Mouse (Mus musculus): ENCODE measurements at regions not wholly inside any gene's neighbourhood (a gene's known extent, or its start where the extent isn't known, plus 50 kb on each side); places are given as distances from the start of the nearest gene placed in this dataset.

DNA sequence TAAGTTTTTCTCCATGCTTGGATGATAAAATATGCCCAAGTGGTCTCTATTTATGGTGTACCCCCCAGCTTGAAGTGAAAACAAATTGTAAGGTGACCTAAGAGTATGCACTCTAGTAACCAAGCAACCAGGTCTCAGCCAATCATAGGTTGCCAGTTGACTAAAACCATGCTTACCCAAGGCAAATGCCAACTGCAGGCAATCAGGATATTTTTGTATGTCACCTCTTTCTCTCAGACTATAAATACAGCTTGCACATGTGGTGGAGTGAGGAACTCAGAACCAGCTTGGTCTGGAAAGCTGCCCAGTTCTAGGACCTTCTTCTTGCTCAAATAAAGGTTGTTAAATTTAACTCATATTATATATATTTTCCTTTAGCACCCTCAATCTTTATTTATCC is 476.0 kb upstream of the Gm26657 start:
- no peak for DNase-seq (ENCODE audit: low read depth)

DNA sequence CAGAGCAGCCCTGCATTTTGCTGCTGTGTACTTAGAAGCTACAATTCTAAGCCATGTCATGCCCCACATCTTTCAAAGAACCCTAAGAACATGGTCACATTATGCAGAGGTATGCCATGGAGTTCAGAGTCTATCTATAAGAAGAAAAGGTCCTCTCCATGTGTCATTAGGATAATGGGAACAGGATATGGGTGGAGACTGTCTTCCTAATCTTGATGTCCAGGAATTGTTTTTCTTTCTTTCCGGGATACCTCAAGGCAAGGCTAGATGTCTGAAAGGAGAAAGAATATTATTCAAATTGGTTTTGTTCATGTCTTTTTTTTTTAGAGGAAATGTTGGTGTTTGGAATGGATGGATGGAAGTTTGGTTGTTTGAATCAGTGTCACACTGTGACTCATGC is 477.3 kb upstream of the Gm26657 start:
- DNase-seq (ENCODE audit: low read depth): no peak

DNA sequence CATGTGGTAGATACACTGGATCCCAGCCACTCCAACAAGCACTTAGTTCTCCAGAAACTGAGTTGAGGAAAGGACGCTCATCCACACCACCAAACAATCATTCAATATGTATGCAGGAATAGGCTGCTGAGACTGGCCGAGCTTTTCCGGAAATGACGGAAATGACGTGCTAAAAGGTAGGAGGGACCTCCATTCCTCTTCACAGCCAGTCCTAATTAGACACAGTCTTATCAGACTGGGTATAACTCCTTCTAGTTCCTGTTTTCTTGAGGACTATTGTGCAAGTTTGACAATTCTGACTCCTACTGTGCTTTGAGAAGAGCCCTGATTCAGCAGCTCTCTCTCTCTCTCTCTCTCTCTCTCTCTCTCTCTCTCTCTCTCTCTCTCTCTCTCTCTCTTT is 477.9 kb upstream of the Gm26657 start:
- DNase-seq (ENCODE audit: low read depth): no peak

DNA sequence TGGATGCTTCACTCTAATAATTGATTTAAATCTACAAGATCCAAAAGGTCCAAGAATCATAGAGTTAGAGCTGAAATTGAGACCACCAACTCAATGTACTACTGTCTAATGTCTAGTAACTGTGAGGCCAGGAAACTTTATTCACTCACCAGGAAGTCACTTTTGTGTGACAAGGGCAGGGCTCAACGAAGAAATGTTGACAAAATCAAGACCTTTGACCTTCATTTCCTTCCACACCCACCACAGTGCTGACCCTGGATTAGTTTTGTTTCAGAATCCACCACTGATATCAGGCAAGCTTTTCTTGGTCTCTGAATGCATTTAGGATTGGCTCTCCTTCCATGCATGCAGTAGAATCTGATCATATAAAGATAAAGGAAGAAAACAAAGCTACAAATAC is 487.5 kb upstream of the Gm26657 start:
- DNase-seq (ENCODE audit: low read depth): no peak

DNA sequence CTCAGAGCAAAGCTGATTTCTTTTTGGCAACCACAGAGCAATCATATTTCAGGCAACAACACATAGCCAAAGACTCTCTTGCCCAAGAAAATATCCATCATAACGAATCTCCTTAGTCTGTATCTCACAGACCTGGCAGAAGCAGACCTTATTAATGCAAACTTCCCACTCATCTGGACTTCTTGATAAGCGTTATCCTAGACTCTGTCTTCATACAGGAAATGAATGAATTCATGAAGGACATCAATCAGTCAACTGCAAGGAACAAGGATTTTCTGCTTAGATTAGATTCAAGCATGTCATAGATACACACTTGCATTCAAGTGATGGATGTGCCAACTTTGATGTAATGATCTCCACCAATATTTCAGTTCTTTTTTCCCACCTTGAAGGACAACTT is 488.1 kb upstream of the Gm26657 start:
- no peak for DNase-seq (ENCODE audit: low read depth)

DNA sequence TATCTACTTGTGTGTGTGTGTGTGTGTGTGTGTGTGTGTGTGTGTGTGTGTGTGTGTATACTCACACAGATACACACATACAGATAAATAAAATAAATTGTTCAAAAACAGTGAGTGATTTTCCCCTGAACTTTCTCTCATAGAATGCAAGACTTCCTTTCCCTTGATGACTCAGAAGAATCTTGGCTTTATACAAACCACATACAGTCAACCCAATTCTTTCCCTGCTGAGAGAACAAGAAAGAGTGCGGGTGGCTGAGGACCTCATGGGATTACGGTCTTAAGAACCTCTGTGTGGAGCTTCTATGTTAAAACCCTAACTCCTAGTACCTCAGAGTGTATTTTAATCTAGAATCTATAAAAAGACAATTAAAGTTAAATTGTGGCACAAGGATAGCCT is 489.3 kb upstream of the Gm26657 start:
- no peak for DNase-seq (ENCODE audit: low read depth)

DNA sequence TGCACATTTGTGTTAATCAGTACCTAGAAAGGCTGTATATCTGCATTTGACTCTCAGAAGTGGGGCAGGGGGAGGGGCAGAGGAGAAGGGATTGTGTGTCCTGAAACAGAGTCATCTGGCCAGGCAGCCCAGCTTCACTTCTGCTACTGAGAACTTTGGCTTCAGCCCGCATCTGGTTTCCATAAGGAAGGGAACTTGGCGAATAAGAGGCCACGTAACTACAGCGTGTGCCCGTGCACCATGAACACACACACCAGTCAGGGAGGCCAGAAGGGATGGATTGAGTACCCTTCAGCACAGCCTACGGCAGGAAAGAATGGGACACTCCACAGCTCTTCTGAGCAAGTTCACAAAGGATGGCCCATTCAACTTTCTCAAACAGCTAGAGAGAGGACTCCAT is 496.0 kb upstream of the Gm26657 start:
- no peak for DNase-seq (ENCODE audit: low read depth)

DNA sequence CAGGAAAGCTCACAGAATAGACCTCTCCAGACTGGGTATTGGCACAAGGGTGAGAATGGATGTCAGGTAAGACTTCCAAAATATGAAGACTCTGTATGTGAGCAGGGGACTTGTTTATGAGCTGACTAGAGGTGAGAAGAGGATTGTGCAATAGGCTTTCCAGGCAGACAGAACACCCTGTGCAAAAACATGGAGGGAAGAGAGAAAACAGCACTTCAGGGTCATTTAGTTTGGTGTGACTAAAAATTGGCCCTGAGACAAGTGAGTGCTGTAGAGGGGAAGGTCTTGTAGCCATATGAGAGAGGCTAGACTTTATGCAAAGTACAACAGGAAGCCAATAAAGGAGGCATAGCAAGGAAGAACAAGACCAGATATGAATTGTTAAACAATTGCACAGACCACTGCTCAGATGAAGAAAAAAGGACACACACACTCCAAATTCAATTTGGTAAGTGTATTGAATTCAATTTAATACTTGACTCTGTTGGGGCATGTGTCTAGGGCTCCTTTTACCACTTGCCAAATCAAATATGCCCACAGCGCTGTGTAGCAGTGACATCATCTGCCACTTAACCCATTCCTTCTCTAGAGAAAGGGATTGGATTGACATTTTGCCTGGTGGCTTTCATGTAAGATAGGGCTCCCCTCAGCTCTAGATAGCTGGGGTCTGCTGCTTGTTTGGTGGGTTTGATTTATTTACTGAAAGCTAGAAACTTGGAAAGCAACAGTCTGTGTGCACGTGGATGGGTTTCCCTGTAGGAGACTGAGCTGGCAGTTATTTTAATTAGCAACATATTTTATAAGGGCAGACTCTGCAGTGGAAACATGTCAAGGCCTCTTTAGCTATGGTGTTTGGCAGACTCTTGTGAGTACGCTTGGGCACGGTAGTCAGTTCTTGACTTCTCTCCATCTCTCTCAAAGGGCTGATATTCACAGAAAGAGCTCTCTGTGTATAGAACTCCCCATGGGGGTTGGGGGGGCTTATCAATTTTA is 501.1 kb upstream of the Gm26657 start:
- DNase-seq (ENCODE audit: low read depth): no peak

DNA sequence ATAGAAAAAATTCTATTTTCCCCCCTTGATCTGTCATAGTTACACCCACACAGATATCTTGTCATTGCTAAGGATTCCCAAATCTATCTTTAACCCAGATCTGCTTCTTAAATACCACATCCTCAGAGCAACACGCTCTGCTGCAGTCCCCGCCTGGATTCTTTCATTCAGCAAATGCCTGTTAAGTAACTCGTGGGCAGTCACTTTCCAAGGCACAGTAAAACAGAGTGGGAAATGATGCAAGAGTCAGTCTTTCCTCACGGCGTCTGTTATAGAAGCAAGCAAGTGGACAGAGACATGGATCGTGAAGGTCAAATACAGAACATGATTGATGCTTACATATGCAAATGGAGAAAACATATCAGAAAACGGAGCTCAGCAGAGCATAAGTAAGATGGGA is 508.5 kb upstream of the Gm26657 start:
- no peak for DNase-seq (ENCODE audit: low read depth)

DNA sequence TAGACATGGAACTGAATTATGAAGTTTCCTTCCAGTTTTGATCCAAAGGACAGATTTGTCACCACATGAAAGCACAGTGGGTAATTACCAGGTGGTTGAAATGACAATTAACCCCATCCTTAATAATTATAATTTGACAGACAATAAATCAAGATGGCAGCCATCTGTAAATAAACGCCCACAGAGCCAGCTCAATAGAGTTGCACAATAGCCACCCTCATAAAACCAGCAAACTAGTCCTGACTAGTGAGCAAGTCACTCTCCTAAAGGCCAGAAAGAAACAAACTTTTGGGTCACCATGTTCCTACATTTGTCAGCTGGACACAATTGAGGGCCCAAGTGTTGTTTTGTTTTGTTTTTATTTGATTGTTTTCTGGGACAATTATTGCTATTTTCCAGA is 509.4 kb upstream of the Gm26657 start:
- no peak for DNase-seq (ENCODE audit: low read depth)

DNA sequence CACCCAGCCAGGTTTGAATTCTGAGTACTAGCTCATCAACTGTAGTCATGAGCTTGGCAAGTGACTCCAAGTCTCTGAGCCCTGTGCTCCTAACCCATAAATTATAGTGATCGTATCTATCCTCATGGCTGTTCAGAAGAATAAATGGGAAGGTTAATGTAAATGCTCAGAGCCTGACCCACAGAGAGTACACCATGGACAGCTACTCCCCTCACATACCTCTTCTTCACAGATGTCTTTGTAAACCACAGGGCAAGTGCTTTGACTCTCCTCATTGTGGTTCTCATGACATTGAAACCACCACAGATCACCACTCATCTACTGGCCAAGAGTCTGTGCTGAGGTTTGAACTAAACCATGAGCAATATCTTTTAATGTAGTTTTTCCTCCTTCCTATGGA is 513.4 kb upstream of the Gm26657 start:
- no peak for DNase-seq (ENCODE audit: low read depth)

DNA sequence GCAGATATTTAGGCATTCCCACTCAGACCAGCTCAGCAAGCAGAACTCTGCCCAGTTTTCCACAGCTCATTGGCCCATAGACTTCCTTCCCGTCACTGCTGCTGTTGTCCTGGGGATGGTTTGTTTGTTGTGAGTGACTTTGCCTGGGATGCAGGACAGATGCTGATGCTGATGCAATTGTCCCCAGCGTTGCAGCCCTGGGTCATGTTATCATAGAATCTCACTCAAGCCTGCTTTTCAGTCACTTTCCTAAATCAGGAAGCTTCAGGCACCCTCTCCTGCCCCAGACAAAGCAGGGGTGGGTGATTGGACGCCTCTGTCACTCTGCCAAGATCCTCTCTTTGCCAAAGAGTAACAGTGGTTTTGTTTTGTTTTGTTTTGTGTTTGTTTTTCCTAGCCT is 515.3 kb upstream of the Gm26657 start:
- no peak for DNase-seq (ENCODE audit: low read depth)

DNA sequence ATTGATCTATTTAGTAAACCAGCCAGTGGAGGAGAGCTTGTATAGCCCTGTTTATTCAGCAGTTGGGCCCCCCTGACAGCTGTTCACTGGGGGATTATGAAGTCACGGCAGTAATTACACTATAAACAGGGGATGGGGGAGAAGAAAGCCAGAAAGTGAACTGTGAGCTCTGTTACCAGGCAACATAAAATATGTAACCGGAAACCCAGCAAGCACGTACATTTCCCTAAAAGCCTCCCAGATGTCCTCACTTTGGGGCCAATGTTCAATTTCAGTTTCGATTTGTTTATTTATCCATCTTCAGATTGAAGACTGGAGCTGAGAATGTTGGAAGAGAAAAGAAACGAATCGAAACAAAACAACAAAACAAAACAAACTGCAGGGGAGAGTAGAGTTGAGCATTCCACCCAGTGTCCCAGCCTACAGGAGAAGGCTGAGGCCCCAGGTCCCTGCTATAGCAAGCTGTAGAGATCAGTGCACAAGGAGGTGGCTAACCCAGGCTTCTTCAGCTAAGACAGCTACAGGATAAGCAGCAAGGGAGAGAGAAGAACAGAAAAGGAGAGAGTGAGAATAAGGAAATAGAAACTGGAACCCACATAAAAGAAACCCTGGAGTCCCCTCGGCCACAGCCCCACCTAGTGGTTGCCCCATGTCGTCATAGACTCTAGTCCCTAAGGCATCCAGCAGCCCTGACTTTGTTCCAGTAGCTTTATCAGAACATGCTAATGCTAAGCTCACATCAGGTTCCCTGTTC is 517.7 kb upstream of the Gm26657 start:
- DNase-seq (ENCODE audit: low read depth): no peak

DNA sequence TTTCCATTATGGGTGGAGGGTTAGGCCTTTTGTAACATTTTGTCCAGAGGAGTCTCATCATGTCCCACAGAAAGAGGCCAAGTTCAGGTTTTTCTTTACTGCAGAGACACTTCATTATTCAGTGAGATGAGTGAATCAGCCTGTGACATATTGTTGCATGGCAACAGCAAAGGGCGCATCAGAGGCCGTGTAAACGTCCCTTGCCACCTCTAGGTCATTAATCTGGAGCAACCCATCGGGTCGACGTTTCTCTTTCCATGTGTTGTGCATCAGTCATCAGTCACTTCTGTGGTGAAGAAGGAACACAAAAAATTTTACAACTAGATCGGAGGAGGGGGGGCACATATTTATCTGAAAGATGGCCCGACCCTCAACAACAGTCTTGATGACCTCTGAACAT is 519.3 kb upstream of the Gm26657 start:
- no peak for DNase-seq (ENCODE audit: low read depth)

DNA sequence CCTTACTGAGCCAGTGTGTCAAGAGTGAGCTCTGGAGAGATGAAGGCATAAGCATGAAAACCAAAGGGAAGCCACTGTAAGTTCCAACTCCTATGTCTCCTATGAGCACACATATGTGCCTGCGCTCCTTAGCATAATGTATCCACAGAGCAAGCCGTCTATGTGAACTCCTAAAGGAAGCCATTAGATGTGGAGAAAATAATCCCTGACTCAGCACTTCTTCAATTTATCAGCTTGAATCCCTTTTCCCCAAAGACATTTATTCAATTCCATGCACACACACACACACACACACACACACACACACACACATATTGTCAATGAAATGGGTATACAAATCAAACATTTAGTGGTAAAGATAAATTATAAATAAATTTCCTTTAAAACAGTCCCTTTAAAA is 530.4 kb upstream of the Gm26657 start:
- no peak for DNase-seq (ENCODE audit: low read depth)

DNA sequence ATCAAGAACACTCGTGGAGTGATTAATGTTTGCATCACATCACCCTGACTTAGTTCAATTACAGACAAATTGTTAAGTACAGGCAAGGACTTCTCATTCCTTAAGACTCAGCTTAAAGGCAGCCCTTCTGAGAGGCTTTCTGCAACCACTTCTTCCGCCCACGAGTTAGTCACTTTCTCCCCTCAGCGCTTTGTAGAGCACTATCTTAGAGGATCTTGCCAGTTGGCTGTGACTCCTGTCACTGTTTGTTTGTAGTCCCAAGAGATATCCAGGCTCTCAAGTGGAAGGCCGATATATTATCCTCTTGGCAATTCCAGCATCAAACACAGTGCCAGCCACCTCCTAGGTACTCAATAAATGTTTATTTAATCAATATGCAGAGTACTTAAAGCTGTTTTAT is 532.1 kb upstream of the Gm26657 start:
- no peak for DNase-seq (ENCODE audit: low read depth)

DNA sequence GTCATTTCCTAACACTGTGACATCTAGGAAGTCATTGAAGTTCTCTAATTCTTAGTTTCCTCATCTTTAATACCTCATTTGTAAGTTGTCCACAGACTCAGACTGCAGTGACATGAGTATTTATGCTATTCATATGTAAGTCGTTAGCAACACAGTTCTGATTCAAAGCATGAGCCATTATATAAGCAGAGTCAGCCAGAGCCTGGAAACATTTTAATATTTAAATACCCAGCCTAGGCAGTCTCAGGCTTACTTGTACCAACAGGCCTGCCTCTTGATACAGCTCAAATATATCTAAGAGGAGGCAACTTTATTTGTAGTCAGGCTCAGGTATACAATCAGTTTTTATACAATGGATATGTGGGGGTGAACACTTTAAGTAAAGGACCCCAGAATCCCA is 534.8 kb upstream of the Gm26657 start:
- DNase-seq (ENCODE audit: low read depth): no peak

DNA sequence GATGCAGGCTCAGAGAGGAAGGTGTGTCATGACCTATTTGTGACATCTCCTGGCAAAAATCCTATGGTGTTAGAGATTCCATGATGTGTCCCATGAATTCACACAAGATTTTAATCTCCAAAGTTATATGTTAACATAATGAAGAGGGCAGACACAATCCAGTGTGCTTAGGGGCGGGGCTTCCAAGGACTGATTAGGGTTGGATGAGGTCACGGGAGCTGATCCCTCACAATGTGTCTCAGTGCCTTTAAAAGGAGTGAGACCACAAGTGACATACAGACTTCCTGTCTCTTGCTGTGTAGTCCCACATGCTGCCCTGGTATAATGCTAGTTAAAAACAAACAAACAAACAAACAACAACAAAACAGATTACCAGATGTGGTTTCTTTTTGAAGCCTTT is 546.5 kb upstream of the Gm26657 start:
- no peak for DNase-seq (ENCODE audit: low read depth)

DNA sequence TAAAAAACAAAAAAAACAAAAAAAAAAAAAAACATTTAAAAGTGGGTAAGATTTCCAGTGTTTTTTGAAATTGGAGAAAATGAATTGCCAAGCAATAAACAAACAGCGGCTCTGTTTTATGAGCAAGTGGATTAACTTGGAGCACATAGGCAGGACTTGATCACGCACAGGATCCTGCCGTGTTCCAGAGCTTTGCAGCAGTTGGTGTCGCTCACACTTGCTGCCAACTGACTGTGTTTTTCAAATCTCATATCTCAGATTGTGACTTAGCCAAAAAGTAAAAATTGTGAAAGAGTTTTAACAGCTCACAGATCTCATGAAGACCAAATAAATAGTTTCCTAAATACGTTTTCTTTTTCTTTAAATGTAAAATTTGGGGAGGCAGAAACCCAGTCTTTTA is 547.4 kb upstream of the Gm26657 start:
- DNase-seq (ENCODE audit: low read depth): no peak

DNA sequence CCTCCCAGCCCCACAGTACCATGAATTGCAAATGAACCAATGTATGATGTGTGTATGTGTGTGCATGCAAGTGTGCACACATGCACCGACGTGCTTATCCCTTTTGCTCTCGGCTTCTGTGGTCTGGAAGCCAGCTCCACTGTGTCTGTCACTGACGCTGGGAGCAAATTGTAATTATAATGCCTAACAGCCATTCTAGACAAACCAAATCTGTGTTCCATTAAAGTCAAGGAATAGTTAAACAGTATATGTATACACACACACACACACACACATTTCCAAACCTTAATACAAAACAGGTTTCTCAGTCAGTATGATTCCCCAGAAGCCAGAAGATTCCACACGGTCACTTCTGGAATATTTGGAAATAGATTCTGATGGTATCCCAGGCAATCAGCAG is 560.3 kb upstream of the Gm26657 start:
- no peak for DNase-seq (ENCODE audit: low read depth)

DNA sequence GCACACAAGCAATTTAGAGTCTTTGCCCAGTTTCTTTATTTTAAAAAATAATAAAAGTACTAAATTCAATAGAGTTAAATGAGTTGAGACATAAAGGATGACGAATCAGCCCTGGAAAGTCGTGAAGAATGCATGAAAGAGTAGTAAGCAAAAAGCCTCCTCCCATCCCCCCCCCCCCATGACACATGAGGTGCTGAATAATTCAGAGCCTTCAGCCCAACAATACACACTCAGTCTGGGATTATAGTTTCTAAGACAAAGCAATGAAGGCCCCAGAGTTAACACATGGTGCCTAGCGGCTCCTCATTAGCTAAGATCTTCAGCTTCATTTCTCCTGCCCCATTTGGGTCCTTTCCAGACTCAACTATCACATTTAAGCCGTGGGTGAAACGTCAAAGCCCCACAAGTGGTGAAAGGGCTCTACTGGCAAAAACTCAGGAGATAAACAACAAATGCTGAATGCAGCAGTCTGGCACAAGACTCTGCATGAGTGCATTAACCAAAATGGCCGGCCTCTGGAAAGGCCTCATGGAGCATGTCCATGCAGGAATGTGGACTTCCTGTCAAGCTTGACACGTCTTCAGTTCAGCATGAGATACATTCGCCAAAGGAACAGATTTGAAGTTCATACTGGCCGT is 560.9 kb upstream of the Gm26657 start:
- DNase-seq (ENCODE audit: low read depth): no peak

DNA sequence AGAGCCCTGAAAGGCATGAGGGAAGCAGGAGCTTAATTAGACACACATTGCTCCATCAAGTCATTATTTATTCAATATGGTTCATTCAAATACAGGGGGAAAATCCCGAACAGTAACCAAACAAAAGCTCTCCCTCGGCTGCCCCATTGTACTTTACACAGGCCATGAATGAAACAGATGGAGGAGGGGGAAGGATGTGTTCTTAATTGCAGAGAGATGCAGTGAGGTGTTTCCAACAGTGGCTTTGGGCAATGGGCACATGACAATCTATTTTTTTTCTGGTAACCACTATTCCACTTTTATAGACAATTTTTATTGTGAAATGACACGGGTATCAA is 578.6 kb upstream of the Gm26657 start:
- DNase-seq (ENCODE audit: low read depth): no peak

Data from gonadal fat pad, adult 2 months (tissue).